Mouse (Mus musculus) embryonic facial prominence, embryonic 14.5 days (tissue): ENCODE measurements at regions not wholly inside any gene's neighbourhood (a gene's known extent, or its start where the extent isn't known, plus 50 kb on each side); places are given as distances from the start of the nearest gene placed in this dataset.

Source experiments
- ATAC-seq: fragments of 200-750 bp; cut with Nextera tagmentation; 2 replicates; pipeline ENCODE4 v1.8.0; 2017; ENCODE audit warnings: low read depth, moderate number of reproducible peaks, moderate TSS enrichment
- DNase-seq: peaks from one replicate; pipeline ENCODE4 v3.0.0-alpha.2; 2015; ENCODE audit warnings: low spot score
- H3K27ac ChIP-seq: fragments of 300-500 bp; sonication (generic); replicated peaks from 2 replicates; pipeline ENCODE4 v1.5.1; 2014; ENCODE audit warnings: low read depth, mild to moderate bottlenecking, low read length, moderate library complexity
- H3K27me3 ChIP-seq: fragments of 300-500 bp; sonication (generic); replicated peaks from 2 replicates; pipeline ENCODE4 v1.6.1; 2014; ENCODE audit warnings: low read length; ENCODE audit not compliant: control insufficient read depth, insufficient read depth
- H3K36me3 ChIP-seq: fragments of 300-500 bp; sonication (generic); 2 replicates; pipeline ENCODE4 v1.6.1; 2014; ENCODE audit warnings: low read length, mixed read lengths; ENCODE audit not compliant: control insufficient read depth, insufficient read depth
- H3K4me1 ChIP-seq: fragments of 300-500 bp; sonication (generic); 2 replicates; pipeline ENCODE4 v1.6.1; 2014; ENCODE audit warnings: antibody characterized with exemption, low read length; ENCODE audit not compliant: control insufficient read depth, insufficient read depth
- H3K4me2 ChIP-seq: fragments of 300-500 bp; sonication (generic); 2 replicates; pipeline ENCODE4 v1.6.1; 2014; ENCODE audit warnings: low read depth, mild to moderate bottlenecking, low read length, moderate library complexity, mixed read lengths
- H3K4me3 ChIP-seq: fragments of 300-500 bp; sonication (generic); 2 replicates; pipeline ENCODE4 v1.5.1; 2014; ENCODE audit warnings: low read depth, mild to moderate bottlenecking, low read length
- H3K9ac ChIP-seq: fragments of 300-500 bp; sonication (generic); 2 replicates; pipeline ENCODE4 v1.6.1; 2014; ENCODE audit warnings: low read depth, mild to moderate bottlenecking, low read length, moderate library complexity, mixed read lengths
- H3K9me3 ChIP-seq: fragments of 300-500 bp; sonication (generic); 2 replicates; pipeline ENCODE4 v1.6.1; 2016; ENCODE audit warnings: low read length; ENCODE audit not compliant: control insufficient read depth

DNA sequence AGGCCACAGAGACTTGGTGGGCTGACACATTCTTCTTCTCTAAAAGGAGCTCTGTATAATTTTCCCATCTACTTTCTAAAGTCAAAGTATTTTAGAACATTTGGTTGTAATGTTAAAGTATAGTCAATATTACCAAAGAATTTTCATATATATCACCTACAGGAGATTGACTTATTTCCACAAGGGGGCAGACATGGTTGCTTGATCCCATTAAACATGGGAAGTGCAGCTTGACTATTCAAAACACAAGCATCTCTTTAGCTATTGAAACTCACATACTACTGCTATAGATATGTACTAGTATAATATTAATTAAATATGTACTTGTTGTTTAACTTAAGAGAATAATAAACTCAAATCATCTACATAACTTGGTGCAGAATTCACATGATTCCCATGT lies 1302.6 kb upstream of the Prmt6 start:
- DNase-seq (peak; percentile 5), ATAC-seq (no peak)
- Histone ChIP-seq H3K9ac (no peak overlapping the region), H3K36me3 (no peaks in the 10 kb centered on the region), H3K4me2 (no peak overlapping the region), H3K4me3 (no peak overlapping the region), H3K27me3 (no peaks in the 10 kb centered on the region), H3K4me1 (no peaks in the 10 kb centered on the region), H3K9me3 (no peaks in the 10 kb centered on the region), H3K27ac (no peak overlapping the region)
